Mouse (Mus musculus): ENCODE data around the gene Dffb. TPM values are rescaled to one million over a fixed set of nuclear protein-coding genes. Genes with fewer than 3 reads are reported as not detected.
A peak's percentile ranks its signal among the peaks of the same experiment; 100 is the strongest.

Gene Dffb
- polyA plus RNA-seq, 1 experiment from 2014 or later, result 12.4 TPM

DNA sequence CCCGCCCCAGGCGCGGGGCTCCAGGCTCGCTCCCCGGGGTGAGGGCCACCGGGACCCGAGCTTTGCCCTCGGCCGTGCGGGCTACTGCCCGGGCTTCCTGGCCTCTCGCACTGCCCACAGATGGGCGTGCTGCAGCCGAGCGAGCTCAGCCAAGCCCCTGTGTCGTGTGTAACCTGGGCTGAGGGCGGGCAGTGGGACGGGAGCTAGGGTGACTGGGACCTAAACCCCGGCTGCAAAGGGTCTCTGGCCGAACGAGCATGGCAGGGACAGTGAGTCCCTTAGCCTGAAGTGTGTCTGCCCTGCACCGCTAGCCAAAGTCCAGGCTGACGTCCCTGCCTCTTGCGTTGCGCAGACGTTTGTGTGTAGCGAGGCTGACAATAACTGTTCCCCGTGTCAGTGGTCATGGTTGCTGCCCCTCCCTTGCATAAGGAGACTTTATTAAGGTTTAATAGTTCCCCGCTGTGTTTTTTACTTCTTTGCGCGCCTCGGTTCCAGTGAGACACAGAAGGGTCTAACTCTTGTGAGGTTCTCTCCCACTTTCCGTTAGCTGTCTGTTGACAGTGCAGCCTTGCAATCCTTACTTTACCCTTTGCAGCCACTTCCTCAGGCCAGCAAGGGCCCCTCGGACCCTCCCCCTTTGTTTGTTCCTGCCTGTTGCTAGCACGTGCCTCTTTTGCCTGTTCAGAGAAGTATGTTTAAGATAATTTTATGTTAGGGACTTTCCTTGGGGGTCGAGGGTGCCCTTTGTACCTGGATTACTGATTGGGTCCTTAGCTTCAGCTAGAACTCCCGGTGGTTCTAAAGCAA, 17.3 kb downstream of the Dffb start:
- no peak for ATAC-seq (ENCODE audit: borderline replicate concordance, extremely low read depth, low FRiP score, low TSS enrichment)
- Histone ChIP-seq H3K4me2 (peak overlapping the region; percentile 80), H3K9me3 (no peaks in the 10 kb centered on the region), H3K36me3 (peaks cover 29% of the 10 kb centered on the region), H3K27ac (peak overlapping the region; percentile 95), H3K4me1 (peaks cover 14% of the 10 kb centered on the region), H3K9ac (peak overlapping the region; percentile 93), H3K4me3 (peak overlapping the region; percentile 86), H3K27me3 (peaks cover 19% of the 10 kb centered on the region)
- under 1% methylated on average over 37 of the region's 37 CpGs for WGBS

DNA sequence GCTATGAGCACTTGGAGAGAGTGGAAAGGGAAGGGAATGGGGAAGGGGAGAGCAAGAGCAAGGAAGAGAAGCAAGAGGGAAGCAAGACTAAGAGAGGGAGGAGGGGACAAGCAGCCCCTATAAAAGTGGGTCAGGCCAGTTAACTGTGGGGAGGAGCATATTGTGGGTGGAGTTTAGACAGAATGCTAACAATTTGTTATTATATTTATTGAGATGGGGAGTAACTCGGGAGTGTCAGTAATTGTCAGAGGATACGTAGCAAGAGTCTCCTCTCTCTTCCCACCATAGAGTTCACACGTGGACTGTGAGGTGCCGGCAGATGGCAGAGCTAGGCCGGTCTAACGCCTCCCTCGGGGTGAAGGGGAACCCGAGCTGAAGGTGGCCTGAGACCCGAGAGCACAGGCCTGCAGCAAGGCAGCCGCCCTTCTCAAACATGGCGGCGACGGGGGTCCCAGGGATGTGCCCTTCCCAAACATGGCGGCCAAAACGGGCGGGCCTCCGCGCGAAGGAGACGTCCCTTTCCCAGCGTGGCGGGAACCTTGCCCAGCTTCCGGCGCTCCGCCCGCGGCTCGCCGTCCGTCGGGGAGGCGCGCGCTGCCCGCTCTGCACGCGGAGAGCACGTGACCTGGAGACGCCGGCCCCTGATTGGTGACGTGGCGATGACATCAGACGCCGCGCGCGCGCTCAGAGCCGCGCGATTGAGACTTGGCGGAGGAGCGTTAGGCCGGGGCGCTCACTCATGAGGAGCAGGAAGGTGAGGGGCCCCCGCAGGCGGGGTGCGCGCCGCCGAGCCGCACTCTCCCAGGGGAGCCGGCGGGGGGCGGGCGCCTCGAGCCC, 18.1 kb downstream of the Dffb start, which contains the start of gene A430005L14Rik:
A430005L14Rik (plus strand) TSS at position 669 of the 837 bp plus-strand sequence.
- WGBS, result 1% methylated on average over 64 of the region's 67 CpGs
- H3K9me3 ChIP-seq, result no peaks in the 10 kb centered on the region
- H3K4me3 ChIP-seq, result peak within 1 kb of the TSS; percentile 86
- H3K36me3 ChIP-seq, result peaks cover 21% of the 10 kb centered on the region
- peak; percentile 95 for ATAC-seq (ENCODE audit: borderline replicate concordance, extremely low read depth, low FRiP score, low TSS enrichment)
- peaks cover 14% of the 10 kb centered on the region for H3K4me1 ChIP-seq
- peaks cover 20% of the 10 kb centered on the region for H3K27me3 ChIP-seq
- peak within 1 kb of the TSS; percentile 95 for H3K27ac ChIP-seq
- peak within 1 kb of the TSS; percentile 80 for H3K4me2 ChIP-seq
- peak within 1 kb of the TSS; percentile 93 for H3K9ac ChIP-seq

DNA sequence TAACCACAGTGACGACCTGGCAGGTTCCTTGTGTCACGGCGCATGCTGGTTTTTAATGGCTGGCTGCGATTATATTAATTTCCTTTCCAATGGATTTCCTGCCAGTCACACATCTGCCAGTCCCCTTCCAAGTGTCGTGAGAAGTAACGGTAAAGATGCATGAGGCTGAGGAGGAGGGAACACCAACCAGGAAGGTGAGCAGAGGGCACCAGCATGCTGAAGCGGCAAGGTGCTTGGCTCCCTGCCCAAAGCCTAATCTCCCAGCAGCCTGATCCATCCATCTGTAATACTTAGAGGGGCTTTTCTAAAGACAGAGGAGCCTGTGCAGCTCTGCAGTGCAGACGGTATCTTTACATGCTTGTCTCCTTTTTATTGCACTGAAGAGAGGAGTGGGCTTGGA, 19.3 kb downstream of the Dffb start:
- 78% methylated on average over 8 of the region's 8 CpGs for WGBS
- no peak overlapping the region for H3K9ac ChIP-seq
- no peak overlapping the region for H3K4me2 ChIP-seq
- peaks cover 24% of the 10 kb centered on the region for H3K27me3 ChIP-seq
- H3K9me3 ChIP-seq, result no peaks in the 10 kb centered on the region
- no peak overlapping the region for H3K27ac ChIP-seq
- no peak for ATAC-seq (ENCODE audit: borderline replicate concordance, extremely low read depth, low FRiP score, low TSS enrichment)
- H3K36me3 ChIP-seq, result peaks cover 11% of the 10 kb centered on the region; the same call in 1 of the 2 replicates
- H3K4me1 ChIP-seq, result peaks cover 14% of the 10 kb centered on the region
- H3K4me3 ChIP-seq, result no peak overlapping the region

GRCm38 (mm10) chr4:153951692-153952091, 23.2 kb downstream of the Dffb start:
- ATAC-seq (ENCODE audit: borderline replicate concordance, extremely low read depth, low FRiP score, low TSS enrichment), result no peak
- WGBS, result 44% methylated on average over 5 of the region's 5 CpGs
- H3K4me2 ChIP-seq, result no peak overlapping the region

DNA sequence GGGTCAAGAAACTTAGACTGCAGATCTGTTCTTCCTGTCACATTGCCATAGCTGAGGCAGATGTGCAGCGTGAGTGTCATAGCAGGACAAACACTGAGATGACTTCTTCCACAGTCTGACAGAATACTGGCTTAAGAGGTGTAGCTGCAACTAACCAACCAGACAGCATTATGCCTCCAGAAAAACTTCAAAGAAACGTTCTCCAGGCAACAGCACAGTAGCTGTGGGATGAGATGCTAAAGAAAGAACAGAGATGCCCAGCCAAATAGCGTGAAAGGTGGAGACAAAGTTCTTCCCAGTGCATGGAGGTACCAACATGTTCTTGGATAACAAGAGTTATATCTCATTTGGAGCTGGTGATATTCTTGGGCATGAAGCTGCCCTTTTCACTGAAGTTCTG, 23.8 kb downstream of the Dffb start:
- Histone ChIP-seq H3K4me2 (no peak overlapping the region), H3K9ac (no peak overlapping the region), H3K36me3 (no peaks in the 10 kb centered on the region), H3K27me3 (peaks cover 39% of the 10 kb centered on the region), H3K4me3 (no peak overlapping the region), H3K27ac (no peak overlapping the region), H3K9me3 (no peaks in the 10 kb centered on the region), H3K4me1 (no peaks in the 10 kb centered on the region)
- no peak for ATAC-seq (ENCODE audit: borderline replicate concordance, extremely low read depth, low FRiP score, low TSS enrichment)
- 40% methylated on average over 3 of the region's 3 CpGs for WGBS

More at GRCm38 (mm10) chr4:153951692-153952091, 23.2 kb downstream of the Dffb start:
- no peak overlapping the region for H3K9ac ChIP-seq
- peaks cover 36% of the 10 kb centered on the region for H3K27me3 ChIP-seq
- no peak overlapping the region for H3K27ac ChIP-seq
- H3K9me3 ChIP-seq, result no peaks in the 10 kb centered on the region
- H3K4me3 ChIP-seq, result no peak overlapping the region
- no peaks in the 10 kb centered on the region for H3K4me1 ChIP-seq
- no peaks in the 10 kb centered on the region for H3K36me3 ChIP-seq

- H3K27me3 ChIP-seq, result peaks cover 40% of the 10 kb centered on the region
- no peak for ATAC-seq (ENCODE audit: borderline replicate concordance, extremely low read depth, low FRiP score, low TSS enrichment)
These were observed 24.6 kb downstream of the Dffb start for GRCm38 (mm10) chr4:153950372-153950771.

DNA sequence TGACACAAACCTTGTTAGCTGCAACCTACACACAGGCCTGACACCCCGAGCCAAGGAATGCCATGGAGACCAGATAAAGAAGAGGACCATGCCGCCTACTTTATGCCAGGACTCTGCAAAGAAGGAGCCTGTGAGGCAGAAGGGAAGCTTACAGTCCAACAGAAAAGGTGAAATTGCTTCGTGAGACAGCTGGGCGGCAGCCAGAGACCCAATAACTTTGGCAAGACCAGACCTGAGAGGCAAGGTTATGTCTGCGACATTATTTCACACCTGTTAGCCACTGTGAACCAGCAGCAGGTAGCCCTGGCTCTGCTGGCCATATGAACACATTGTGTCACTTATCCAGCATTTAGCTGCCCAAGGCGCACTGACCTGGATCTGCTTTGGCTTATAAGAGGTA, 29.2 kb downstream of the Dffb start:
- H3K27me3 ChIP-seq, result peaks cover 35% of the 10 kb centered on the region; the same call in 1 of the 2 replicates
- H3K36me3 ChIP-seq, result no peaks in the 10 kb centered on the region
- H3K4me3 ChIP-seq, result no peak overlapping the region
- no peak overlapping the region for H3K27ac ChIP-seq
- no peak for ATAC-seq (ENCODE audit: borderline replicate concordance, extremely low read depth, low FRiP score, low TSS enrichment)
- no peak overlapping the region for H3K4me2 ChIP-seq
- WGBS, result 77% methylated on average over 6 of the region's 6 CpGs
- H3K4me1 ChIP-seq, result no peaks in the 10 kb centered on the region
- H3K9ac ChIP-seq, result no peak overlapping the region
- no peaks in the 10 kb centered on the region for H3K9me3 ChIP-seq

More at GRCm38 (mm10) chr4:153950372-153950771, 24.6 kb downstream of the Dffb start:
- Histone ChIP-seq H3K27ac (no peak overlapping the region), H3K4me2 (no peak overlapping the region), H3K9ac (no peak overlapping the region), H3K4me1 (no peaks in the 10 kb centered on the region), H3K36me3 (no peaks in the 10 kb centered on the region), H3K4me3 (no peak overlapping the region), H3K9me3 (no peaks in the 10 kb centered on the region)
- 69% methylated on average over 2 of the region's 2 CpGs for WGBS

DNA sequence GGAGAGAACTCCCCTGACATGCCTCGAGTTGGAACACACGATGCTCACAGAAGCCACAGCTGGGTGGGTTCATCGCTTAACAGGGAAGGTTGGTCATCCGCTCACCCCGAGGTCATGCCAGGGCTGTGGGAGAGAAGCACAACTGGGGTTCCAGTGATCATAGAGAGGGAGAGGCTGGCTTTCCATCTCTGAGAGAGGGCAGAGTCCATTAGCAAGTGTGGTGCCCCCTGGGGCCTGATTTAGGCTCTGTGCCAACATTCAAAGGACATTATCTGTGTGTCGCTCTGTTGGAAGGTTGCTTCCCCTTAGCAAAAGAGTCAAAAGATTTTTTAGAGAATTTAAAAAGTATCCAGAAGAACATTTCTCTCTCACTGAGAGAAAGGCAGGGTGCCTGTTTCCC, 30.7 kb downstream of the Dffb start:
- Histone ChIP-seq H3K4me1 (no peaks in the 10 kb centered on the region), H3K9me3 (no peaks in the 10 kb centered on the region), H3K27ac (no peak overlapping the region), H3K4me2 (no peak overlapping the region), H3K4me3 (no peak overlapping the region), H3K27me3 (peaks cover 36% of the 10 kb centered on the region), H3K9ac (no peak overlapping the region), H3K36me3 (no peaks in the 10 kb centered on the region)
- 45% methylated on average over 6 of the region's 6 CpGs for WGBS
- ATAC-seq (ENCODE audit: borderline replicate concordance, extremely low read depth, low FRiP score, low TSS enrichment), result no peak

- H3K27me3 ChIP-seq, result peaks cover 38% of the 10 kb centered on the region
- WGBS, result 53% methylated on average over 4 of the region's 4 CpGs
These were observed 31.7 kb downstream of the Dffb start for GRCm38 (mm10) chr4:153943243-153943642.

DNA sequence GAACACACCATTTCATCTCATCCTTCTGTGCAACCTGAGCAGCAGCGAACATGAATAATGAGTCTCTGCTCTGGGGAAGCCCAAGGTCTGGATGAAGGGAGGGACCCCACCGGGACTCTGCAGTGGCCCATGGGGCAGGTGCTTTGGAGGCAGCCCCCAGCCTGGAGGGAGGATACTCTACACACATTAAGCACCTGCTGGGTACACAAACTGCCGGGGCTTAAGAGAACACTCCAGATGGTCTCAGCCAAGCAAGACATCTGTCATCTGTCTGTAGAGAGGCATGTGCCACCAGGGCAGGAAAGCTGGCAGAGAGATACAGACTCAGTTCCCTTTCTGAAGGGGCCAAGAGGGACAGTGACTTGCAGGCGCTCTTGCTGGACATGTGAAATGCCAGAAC, 45.0 kb downstream of the Dffb start:
- 64% methylated on average over 4 of the region's 4 CpGs for WGBS
- Histone ChIP-seq H3K27me3 (no peaks in the 10 kb centered on the region), H3K4me1 (no peaks in the 10 kb centered on the region), H3K9ac (no peak overlapping the region), H3K4me3 (no peak overlapping the region), H3K27ac (no peak overlapping the region), H3K4me2 (no peak overlapping the region), H3K9me3 (no peaks in the 10 kb centered on the region), H3K36me3 (no peaks in the 10 kb centered on the region)
- ATAC-seq (ENCODE audit: borderline replicate concordance, extremely low read depth, low FRiP score, low TSS enrichment), result no peak

More at GRCm38 (mm10) chr4:153943243-153943642, 31.7 kb downstream of the Dffb start:
- H3K4me1 ChIP-seq, result no peaks in the 10 kb centered on the region
- no peak overlapping the region for H3K9ac ChIP-seq
- H3K27ac ChIP-seq, result no peak overlapping the region
- no peak overlapping the region for H3K4me3 ChIP-seq
- H3K4me2 ChIP-seq, result no peak overlapping the region
- no peak for ATAC-seq (ENCODE audit: borderline replicate concordance, extremely low read depth, low FRiP score, low TSS enrichment)
- no peaks in the 10 kb centered on the region for H3K36me3 ChIP-seq
- no peaks in the 10 kb centered on the region for H3K9me3 ChIP-seq

DNA sequence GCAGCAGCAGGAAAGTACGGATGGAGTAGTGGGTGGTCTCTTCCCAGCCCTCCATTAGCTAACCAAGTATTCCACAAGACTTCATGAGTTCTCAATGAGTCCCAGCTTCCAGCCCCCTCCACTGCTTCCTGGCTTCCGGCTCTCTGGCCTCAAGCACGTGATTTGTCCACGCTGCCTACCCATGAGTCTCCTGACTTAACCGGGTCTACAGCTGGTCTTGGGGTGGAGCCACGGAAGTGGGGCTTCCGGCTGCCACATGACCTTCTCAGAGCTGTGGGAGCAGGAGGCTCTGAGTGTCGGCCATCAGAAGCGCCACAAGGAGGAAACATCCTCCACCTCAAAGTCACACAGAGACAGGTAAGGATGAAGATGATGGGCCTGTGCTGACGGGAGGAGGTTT, 45.5 kb downstream of the Dffb start:
- Histone ChIP-seq H3K27ac (no peak overlapping the region), H3K4me2 (no peak overlapping the region)
- 52% methylated on average over 10 of the region's 10 CpGs for WGBS

More for the DNA sequence above, 45.5 kb downstream of the Dffb start:
- no peak for ATAC-seq (ENCODE audit: borderline replicate concordance, extremely low read depth, low FRiP score, low TSS enrichment)
- H3K9me3 ChIP-seq, result no peaks in the 10 kb centered on the region
- no peaks in the 10 kb centered on the region for H3K4me1 ChIP-seq
- H3K4me3 ChIP-seq, result no peak overlapping the region
- no peak overlapping the region for H3K9ac ChIP-seq
- H3K36me3 ChIP-seq, result no peaks in the 10 kb centered on the region
- no peaks in the 10 kb centered on the region for H3K27me3 ChIP-seq

All from lung, embryonic 15.5 days (tissue).